ENCODE assay signal across 17 mouse cellular contexts in the genomic region with DNA sequence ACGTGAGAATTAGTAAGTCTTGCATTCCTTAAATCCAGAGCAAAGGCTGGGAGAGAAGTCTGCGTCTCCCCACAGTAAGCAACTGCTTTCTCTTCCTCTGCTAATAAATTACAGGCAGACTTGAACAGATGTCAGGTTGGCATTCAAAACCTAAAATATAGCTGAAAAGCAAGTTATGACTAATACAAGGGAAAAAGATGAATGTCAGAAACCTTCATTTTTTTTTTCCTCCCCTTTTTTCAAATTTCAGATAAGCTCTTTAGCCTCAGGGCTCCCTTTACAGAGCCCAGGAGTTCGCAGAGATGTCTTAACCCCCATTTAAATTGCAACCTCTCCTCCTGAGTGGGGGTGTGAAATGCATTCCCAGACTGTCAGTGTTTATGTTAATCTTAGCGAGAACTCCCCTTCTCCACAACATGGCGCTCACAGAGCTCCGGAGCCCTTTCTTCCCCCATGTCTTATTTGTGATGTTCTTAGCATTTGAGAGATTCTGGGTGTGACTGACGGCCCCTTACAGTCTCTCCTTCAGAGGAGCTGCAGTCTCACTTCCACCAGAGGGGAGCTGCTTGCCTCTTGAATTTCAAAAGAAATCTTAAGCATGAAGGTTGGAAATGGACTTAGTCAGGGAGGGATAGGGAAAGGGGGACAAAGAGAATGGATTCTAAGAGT. TPM values are rescaled to one million over a fixed set of nuclear protein-coding genes. Genes with fewer than 3 reads are reported as not detected.
DNase-seq lines count a peak whose midpoint lies in the region; ATAC-seq and TF ChIP-seq lines count a peak whose summit lies in the region.
"Had no signal": no experiment of that assay in that cellular context is flagged by ENCODE, and none has a peak within 500 bp of the region (broad histone marks: within the 10 kb centered on the region; RNA-seq: fewer than 3 reads in every experiment).

No protein-coding gene starts in this region.

- H3K27ac ChIP-seq in forebrain, embryonic 10.5 days: peak overlapping the region; percentile 40; the same call in 1 of the 2 replicates
- no peak overlapping the region for H3K27ac ChIP-seq in forebrain, embryonic 12.5 days
- 0 out of 2 replicates have a peak overlapping the region, but pooled peaks have one; percentile 4 for H3K27ac ChIP-seq in limb, embryonic 12.5 days
- no peak overlapping the region for H3K27ac ChIP-seq in limb, embryonic 10.5 days
- H3K27ac ChIP-seq in midbrain, embryonic 10.5 days (replicated peaks): peak overlapping the region; percentile 76
- peak overlapping the region; percentile 5; the same call in 1 of the 2 replicates for H3K27ac ChIP-seq in stomach, postnatal 0 days (replicated peaks)
- H3K27ac ChIP-seq: intestine, embryonic 15.5 days; left cerebral cortex, adult 2 months had no signal

- H3K9ac ChIP-seq in forebrain, embryonic 12.5 days: no peak overlapping the region
- H3K9ac ChIP-seq in limb, embryonic 12.5 days (replicated peaks): no peak overlapping the region
- H3K9ac ChIP-seq in stomach, postnatal 0 days (ENCODE audit: low read length): no peak overlapping the region
- H3K9ac ChIP-seq: intestine, embryonic 15.5 days had no signal

- no peak for TF ChIP-seq EP300 in stomach, postnatal 0 days (optimal IDR thresholded peaks at IDR 0.05)

- peaks cover 37% of the 10 kb centered on the region for H3K27me3 ChIP-seq in forebrain, embryonic 10.5 days (ENCODE audit: poor library complexity, severe bottlenecking)
- H3K27me3 ChIP-seq in forebrain, embryonic 12.5 days: peaks cover 23% of the 10 kb centered on the region
- no peaks in the 10 kb centered on the region for H3K27me3 ChIP-seq in limb, embryonic 12.5 days
- no peaks in the 10 kb centered on the region for H3K27me3 ChIP-seq in limb, embryonic 10.5 days (ENCODE audit: low read depth, poor library complexity, severe bottlenecking)
- H3K27me3 ChIP-seq in midbrain, embryonic 10.5 days (ENCODE audit: low read depth, poor library complexity, severe bottlenecking): no peaks in the 10 kb centered on the region
- H3K27me3 ChIP-seq in stomach, postnatal 0 days (ENCODE audit: control insufficient read depth, insufficient read depth, low read length): no peaks in the 10 kb centered on the region
- H3K27me3 ChIP-seq: intestine, embryonic 15.5 days; Patski had no signal

- no peak overlapping the region for H3K4me2 ChIP-seq in forebrain, embryonic 12.5 days
- H3K4me2 ChIP-seq in limb, embryonic 12.5 days: no peak overlapping the region
- no peak overlapping the region for H3K4me2 ChIP-seq in stomach, postnatal 0 days (replicated peaks; ENCODE audit: low read depth)
- H3K4me2 ChIP-seq: intestine, embryonic 15.5 days had no signal

- WGBS in forebrain, embryonic 10.5 days: 63% methylated on average over 7 of the region's 7 CpGs
- 51% methylated on average over 7 of the region's 7 CpGs for WGBS in forebrain, embryonic 12.5 days
- WGBS in limb, embryonic 12.5 days: 33% methylated on average over 7 of the region's 7 CpGs
- 25% methylated on average over 7 of the region's 7 CpGs for WGBS in limb, embryonic 10.5 days
- 42% methylated on average over 7 of the region's 7 CpGs for WGBS in midbrain, embryonic 10.5 days
- 35% methylated on average over 7 of the region's 7 CpGs for WGBS in stomach, postnatal 0 days

- no peak for DNase-seq in forebrain, embryonic 10.5 days (ENCODE audit: extremely low spot score, low spot score)
- DNase-seq in limb, embryonic 10.5 days (ENCODE audit: low spot score): no peak
- DNase-seq in midbrain, embryonic 10.5 days (ENCODE audit: low spot score): no peak
- DNase-seq in stomach, postnatal 0 days (ENCODE audit: low spot score): no peak
- no peak for DNase-seq in MN1 (ENCODE audit: low spot score)
- no peak for DNase-seq in lung, postnatal 25 days (ENCODE audit: low spot score)
- DNase-seq: adrenal gland, postnatal 36 days; cerebellum, postnatal 14 days; embryo, embryonic 11 days; heart, postnatal 4 days; lung, postnatal 36 days; thymus, adult 2 months had no signal

- TF ChIP-seq CTCF in stomach, postnatal 0 days (IDR thresholded peaks at IDR 0.05; ENCODE audit: low read depth): no peak

- peaks cover 52% of the 10 kb centered on the region for H3K36me3 ChIP-seq in forebrain, embryonic 10.5 days (replicated peaks)
- H3K36me3 ChIP-seq in forebrain, embryonic 12.5 days (replicated peaks): peaks cover 21% of the 10 kb centered on the region
- peaks cover 39% of the 10 kb centered on the region for H3K36me3 ChIP-seq in limb, embryonic 12.5 days
- H3K36me3 ChIP-seq in limb, embryonic 10.5 days: peaks cover 35% of the 10 kb centered on the region
- peaks cover 42% of the 10 kb centered on the region for H3K36me3 ChIP-seq in midbrain, embryonic 10.5 days
- peaks cover 7% of the 10 kb centered on the region; the same call in 1 of the 2 replicates for H3K36me3 ChIP-seq in stomach, postnatal 0 days (ENCODE audit: control insufficient read depth, insufficient read depth, low read length)
- H3K36me3 ChIP-seq: intestine, embryonic 15.5 days had no signal

- no peak overlapping the region for H3K4me3 ChIP-seq in forebrain, embryonic 10.5 days
- H3K4me3 ChIP-seq in forebrain, embryonic 12.5 days (replicated peaks): no peak overlapping the region
- H3K4me3 ChIP-seq in limb, embryonic 12.5 days (replicated peaks): no peak overlapping the region
- no peak overlapping the region for H3K4me3 ChIP-seq in limb, embryonic 10.5 days
- no peak overlapping the region for H3K4me3 ChIP-seq in midbrain, embryonic 10.5 days
- H3K4me3 ChIP-seq in stomach, postnatal 0 days (ENCODE audit: low read depth, low read length): no peak overlapping the region
- H3K4me3 ChIP-seq: intestine, embryonic 15.5 days; left cerebral cortex, adult 2 months had no signal

- ATAC-seq in forebrain, embryonic 12.5 days (ENCODE audit: low FRiP score): no peak
- no peak for ATAC-seq in limb, embryonic 12.5 days (ENCODE audit: insufficient number of reproducible peaks, insufficient read depth, low FRiP score, low TSS enrichment, low read depth)
- no peak for ATAC-seq in stomach, postnatal 0 days (ENCODE audit: low FRiP score, low TSS enrichment)
- ATAC-seq: intestine, embryonic 15.5 days; Patski had no signal

- no peaks in the 10 kb centered on the region for H3K9me3 ChIP-seq in forebrain, embryonic 10.5 days
- no peaks in the 10 kb centered on the region for H3K9me3 ChIP-seq in forebrain, embryonic 12.5 days
- no peaks in the 10 kb centered on the region for H3K9me3 ChIP-seq in limb, embryonic 12.5 days
- no peaks in the 10 kb centered on the region for H3K9me3 ChIP-seq in limb, embryonic 10.5 days (replicated peaks)
- no peaks in the 10 kb centered on the region for H3K9me3 ChIP-seq in midbrain, embryonic 10.5 days (replicated peaks)
- no peaks in the 10 kb centered on the region for H3K9me3 ChIP-seq in stomach, postnatal 0 days (ENCODE audit: control insufficient read depth, low read length)
- H3K9me3 ChIP-seq: intestine, embryonic 15.5 days had no signal

- peaks cover 10% of the 10 kb centered on the region; the same call in 1 of the 2 replicates for H3K4me1 ChIP-seq in forebrain, embryonic 10.5 days
- peaks cover 11% of the 10 kb centered on the region; the same call in 1 of the 2 replicates for H3K4me1 ChIP-seq in forebrain, embryonic 12.5 days
- peaks cover 1% of the 10 kb centered on the region for H3K4me1 ChIP-seq in limb, embryonic 12.5 days (replicated peaks)
- no peaks in the 10 kb centered on the region for H3K4me1 ChIP-seq in limb, embryonic 10.5 days
- H3K4me1 ChIP-seq in midbrain, embryonic 10.5 days: peaks cover 40% of the 10 kb centered on the region
- no peaks in the 10 kb centered on the region for H3K4me1 ChIP-seq in stomach, postnatal 0 days (replicated peaks; ENCODE audit: control insufficient read depth, insufficient read depth)
- H3K4me1 ChIP-seq: intestine, embryonic 15.5 days had no signal

RNA-seq across cellular contexts. Expression of gene Nsf, which starts 47.7 kb away (rescaled TPM):
- 55.3 and 57.6 TPM in 2 replicates for polyA plus RNA-seq in forebrain, embryonic 10.5 days (2016; fragmentation: Nextera tagmentation; extraction: Ambion mirVana)
- 69.1 and 78.0 TPM in 2 replicates for polyA plus RNA-seq in forebrain, embryonic 12.5 days (2016; fragmentation: Nextera tagmentation; extraction: Ambion mirVana)
- 55.4 and 59.0 TPM in 2 replicates for polyA plus RNA-seq in limb, embryonic 12.5 days (2016; fragmentation: Nextera tagmentation; extraction: Ambion mirVana)
- 49.4 and 56.1 TPM in 2 replicates for polyA plus RNA-seq in limb, embryonic 10.5 days (2016; fragmentation: Nextera tagmentation; extraction: Ambion mirVana)
- 59.6 and 66.2 TPM in 2 replicates for polyA plus RNA-seq in midbrain, embryonic 10.5 days (2016; fragmentation: Nextera tagmentation; extraction: Ambion mirVana)
- polyA plus RNA-seq in stomach, postnatal 0 days (2015; fragmentation: Nextera tagmentation; extraction: Ambion mirVana): 28.2 and 30.6 TPM in 2 replicates

Comparison
In these comparisons a context has a peak if more than half of its experiments do, and no peak if none do; other contexts are left out.
1. H3K27ac ChIP-seq: peak in forebrain, embryonic 10.5 days (single experiment), limb, embryonic 12.5 days (single experiment), midbrain, embryonic 10.5 days (single experiment) and stomach, postnatal 0 days (single experiment); none in forebrain, embryonic 12.5 days (single experiment) and limb, embryonic 10.5 days (single experiment).